Mouse (Mus musculus): ENCODE results near the gene Sp6.

DNA sequence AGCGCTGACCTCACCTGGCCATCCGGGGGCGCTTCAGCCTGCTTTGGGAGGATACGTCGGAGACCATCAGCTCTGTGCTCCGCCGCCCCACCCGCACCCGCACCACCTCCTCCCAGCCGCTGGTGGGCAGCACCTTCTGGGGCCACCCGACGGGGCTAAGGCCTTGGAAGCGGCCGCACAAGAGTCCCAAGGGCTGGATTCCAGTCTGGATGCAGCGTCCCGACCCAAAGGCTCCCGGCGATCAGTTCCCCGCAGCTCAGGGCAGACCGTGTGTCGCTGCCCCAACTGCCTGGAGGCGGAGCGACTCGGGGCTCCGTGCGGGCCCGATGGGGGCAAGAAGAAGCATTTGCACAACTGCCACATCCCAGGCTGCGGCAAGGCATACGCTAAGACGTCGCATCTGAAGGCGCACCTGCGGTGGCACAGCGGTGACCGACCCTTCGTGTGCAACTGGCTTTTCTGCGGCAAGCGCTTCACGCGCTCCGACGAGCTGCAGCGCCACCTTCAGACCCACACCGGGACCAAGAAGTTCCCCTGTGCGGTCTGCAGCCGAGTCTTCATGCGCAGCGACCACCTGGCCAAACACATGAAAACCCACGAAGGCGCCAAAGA is 8.8 kb downstream of the Sp6 start:
- TF ChIP-seq POLR2A (IDR thresholded peaks at IDR 0.05; ENCODE audit: borderline replicate concordance, extremely low read depth, insufficient read depth, insufficient read length, poor library complexity, severe bottlenecking) (no peak), CTCF (IDR thresholded peaks at IDR 0.05; ENCODE audit: borderline replicate concordance, extremely low read depth, insufficient read depth, insufficient read length) (peak; percentile 76)
